In genomic region chr11:116244580-116244979, GRCm38 (mm10) we compare ENCODE assay signal across 25 mouse cellular contexts. TPM values are rescaled to one million over a fixed set of nuclear protein-coding genes. Genes with fewer than 3 reads are reported as not detected.
DNase-seq lines count a peak whose midpoint lies in the region; ATAC-seq and TF ChIP-seq lines count a peak whose summit lies in the region.
"Had no signal": no experiment of that assay in that cellular context is flagged by ENCODE, and none has a peak within 500 bp of the region (broad histone marks: within the 10 kb centered on the region; RNA-seq: fewer than 3 reads in every experiment).

No protein-coding gene starts in this region.

- no peak overlapping the region for H3K9ac ChIP-seq in intestine, embryonic 15.5 days
- H3K9ac ChIP-seq in intestine, embryonic 16.5 days (ENCODE audit: low read depth, low read length): no peak overlapping the region
- H3K9ac ChIP-seq: forebrain, embryonic 13.5 days; heart, embryonic 13.5 days; hindbrain, embryonic 14.5 days had no signal

- H3K4me3 ChIP-seq in intestine, embryonic 15.5 days (replicated peaks): no peak overlapping the region
- H3K4me3 ChIP-seq in intestine, embryonic 16.5 days (ENCODE audit: low read length): no peak overlapping the region
- H3K4me3 ChIP-seq in testis, adult 2 months (ENCODE audit: control insufficient read depth, low read depth, low read length): no peak overlapping the region
- H3K4me3 ChIP-seq: forebrain, embryonic 10.5 days; forebrain, embryonic 13.5 days; heart, adult 2 months; heart, embryonic 10.5 days; heart, embryonic 13.5 days had no signal

- no peak overlapping the region for H3K4me2 ChIP-seq in intestine, embryonic 15.5 days (replicated peaks)
- no peak overlapping the region for H3K4me2 ChIP-seq in intestine, embryonic 16.5 days (ENCODE audit: low read depth, low read length)
- H3K4me2 ChIP-seq: forebrain, embryonic 13.5 days; heart, embryonic 13.5 days; hindbrain, embryonic 14.5 days had no signal

- 62% methylated on average over 8 of the region's 8 CpGs for WGBS in intestine, embryonic 15.5 days
- 63% methylated on average over 8 of the region's 8 CpGs for WGBS in intestine, embryonic 16.5 days

- peaks cover 22% of the 10 kb centered on the region for H3K4me1 ChIP-seq in intestine, embryonic 15.5 days (replicated peaks)
- peaks cover 26% of the 10 kb centered on the region for H3K4me1 ChIP-seq in intestine, embryonic 16.5 days (ENCODE audit: control insufficient read depth, insufficient read depth, low read length)
- no peaks in the 10 kb centered on the region for H3K4me1 ChIP-seq in testis, adult 2 months (ENCODE audit: control insufficient read depth, insufficient read depth, low read length)
- H3K4me1 ChIP-seq: forebrain, embryonic 13.5 days; heart, embryonic 13.5 days had no signal

- H3K27me3 ChIP-seq in intestine, embryonic 15.5 days (replicated peaks): no peaks in the 10 kb centered on the region
- H3K27me3 ChIP-seq in intestine, embryonic 16.5 days (replicated peaks; ENCODE audit: control insufficient read depth, insufficient read depth, low read length): no peaks in the 10 kb centered on the region
- no peaks in the 10 kb centered on the region for H3K27me3 ChIP-seq in testis, adult 2 months (ENCODE audit: control insufficient read depth, insufficient read depth, low read length)
- H3K27me3 ChIP-seq: CH12.LX had no signal

- no peak for ATAC-seq in intestine, embryonic 15.5 days
- ATAC-seq in intestine, embryonic 16.5 days: no peak
- ATAC-seq: forebrain, embryonic 13.5 days; forebrain, embryonic 16.5 days; hindbrain, postnatal 0 days had no signal

- DNase-seq in kidney, postnatal 14 days: peak; percentile 43
- no peak for DNase-seq in kidney, adult 9 months
- DNase-seq in testis, postnatal 14 days (ENCODE audit: low spot score): no peak
- DNase-seq: adrenal gland, adult 2 months; B cell, adult 2 months; cerebellum, adult 11 months; cerebellum, adult 2 months; cerebellum, adult 9-11 months; cerebellum, postnatal 25 days; gastrocnemius, postnatal 10 days; gastrocnemius, postnatal 36 days; heart, adult 2 months; heart, postnatal 14 days; heart, postnatal 4 days had no signal

- H3K9me3 ChIP-seq in intestine, embryonic 15.5 days: no peaks in the 10 kb centered on the region
- no peaks in the 10 kb centered on the region for H3K9me3 ChIP-seq in intestine, embryonic 16.5 days (ENCODE audit: control insufficient read depth, low read length)
- H3K9me3 ChIP-seq: forebrain, embryonic 10.5 days; forebrain, embryonic 13.5 days; heart, embryonic 10.5 days; heart, embryonic 13.5 days had no signal

- H3K36me3 ChIP-seq in intestine, embryonic 15.5 days: peaks cover 59% of the 10 kb centered on the region
- H3K36me3 ChIP-seq in intestine, embryonic 16.5 days (ENCODE audit: control insufficient read depth, insufficient read depth, low read length): peaks cover 23% of the 10 kb centered on the region; the same call in 1 of the 2 replicates
- H3K36me3 ChIP-seq in testis, adult 2 months (ENCODE audit: control insufficient read depth, insufficient read depth, low read length): peaks cover 4% of the 10 kb centered on the region

- 0 out of 2 replicates have a peak, but pooled peaks have one; percentile 8 for TF ChIP-seq CTCF in testis, adult 2 months (IDR thresholded peaks at IDR 0.05; ENCODE audit: control insufficient read depth, insufficient read depth, insufficient replicate concordance, low read depth, low read length)

- no peak for TF ChIP-seq POLR2A in testis, adult 2 months (IDR thresholded peaks at IDR 0.05; ENCODE audit: control insufficient read depth, low read depth, low read length)

- 0 out of 2 replicates have a peak overlapping the region, but pooled peaks have one; percentile 17 for H3K27ac ChIP-seq in intestine, embryonic 15.5 days
- H3K27ac ChIP-seq in intestine, embryonic 16.5 days (ENCODE audit: low read length): no peak overlapping the region
- H3K27ac ChIP-seq in testis, adult 2 months (ENCODE audit: control insufficient read depth, insufficient read depth, low read depth, low read length): no peak overlapping the region
- H3K27ac ChIP-seq: forebrain, embryonic 10.5 days; forebrain, embryonic 13.5 days; heart, adult 2 months; heart, embryonic 10.5 days; heart, embryonic 13.5 days; hindbrain, embryonic 14.5 days; hindbrain, postnatal 0 days had no signal

RNA-seq across cellular contexts. Expression of gene Evpl, which starts 6.7 kb away (rescaled TPM):
- 3.3 and 3.4 TPM in 2 replicates for polyA plus RNA-seq in intestine, embryonic 15.5 days (2015; fragmentation: Nextera tagmentation; extraction: Ambion mirVana)
- 1.9 and 2.5 TPM in 2 replicates for polyA plus RNA-seq in intestine, embryonic 16.5 days (2015; fragmentation: Nextera tagmentation; extraction: Ambion mirVana)
- polyA plus RNA-seq in testis, adult 2 months (2012; rRNA removed): 1.1 and 1.2 TPM in 2 replicates

RNA-seq across cellular contexts. Expression of gene Srp68, which starts 29.4 kb away (rescaled TPM):
- 95.2 and 96.7 TPM in 2 replicates for polyA plus RNA-seq in intestine, embryonic 15.5 days (2015; fragmentation: Nextera tagmentation; extraction: Ambion mirVana)
- polyA plus RNA-seq in intestine, embryonic 16.5 days (2015; fragmentation: Nextera tagmentation; extraction: Ambion mirVana): 90.9 and 94.8 TPM in 2 replicates
- polyA plus RNA-seq in testis, adult 2 months (2012; rRNA removed): 49.3 and 49.9 TPM in 2 replicates

RNA-seq across cellular contexts. Expression of gene Galr2, which starts 36.2 kb away (rescaled TPM):
- 0.19 and 0.21 TPM in 2 replicates for polyA plus RNA-seq in intestine, embryonic 15.5 days (2015; fragmentation: Nextera tagmentation; extraction: Ambion mirVana)
- 0.16 and 0.31 TPM in 2 replicates for polyA plus RNA-seq in intestine, embryonic 16.5 days (2015; fragmentation: Nextera tagmentation; extraction: Ambion mirVana)
- polyA plus RNA-seq in testis, adult 2 months (2012; rRNA removed): 0.59 and 0.78 TPM in 2 replicates
- polyA plus RNA-seq: heart, embryonic 13.5 days had no signal

RNA-seq across cellular contexts. Expression of gene Acox1, which starts 45.7 kb away (rescaled TPM):
- polyA plus RNA-seq in intestine, embryonic 15.5 days (2015; fragmentation: Nextera tagmentation; extraction: Ambion mirVana): 56.9 and 59.4 TPM in 2 replicates
- polyA plus RNA-seq in intestine, embryonic 16.5 days (2015; fragmentation: Nextera tagmentation; extraction: Ambion mirVana): 85.5 and 104 TPM in 2 replicates
- 19.0 and 19.3 TPM in 2 replicates for polyA plus RNA-seq in testis, adult 2 months (2012; rRNA removed)

RNA-seq across cellular contexts. Expression of gene Ten1, which starts 45.9 kb away (rescaled TPM):
- 98.0 and 100 TPM in 2 replicates for polyA plus RNA-seq in intestine, embryonic 15.5 days (2015; fragmentation: Nextera tagmentation; extraction: Ambion mirVana)
- polyA plus RNA-seq in intestine, embryonic 16.5 days (2015; fragmentation: Nextera tagmentation; extraction: Ambion mirVana): 106 and 115 TPM in 2 replicates
- 17.0 and 17.8 TPM in 2 replicates for polyA plus RNA-seq in testis, adult 2 months (2012; rRNA removed)
